Mouse (Mus musculus) neural tube, embryonic 11.5 days (tissue): ENCODE results near the gene Stra6l. TPM values are rescaled to one million over a fixed set of nuclear protein-coding genes. Genes with fewer than 3 reads are reported as not detected.

Experiments
- ATAC-seq: fragments of 200-750 bp; cut with Nextera tagmentation; 2 replicates; pipeline ENCODE4 v1.8.0; 2017; ENCODE audit warnings: moderate number of reproducible peaks, mild to moderate bottlenecking, moderate TSS enrichment, moderate library complexity; ENCODE audit not compliant: insufficient read depth, low FRiP score, low TSS enrichment
- DNase-seq: peaks from one replicate; pipeline ENCODE4 v3.0.0-alpha.2; 2015; ENCODE audit warnings: low spot score
- H3K27ac ChIP-seq: fragments of 300-500 bp; sonication (generic); 2 replicates; pipeline ENCODE4 v1.5.1; 2014; ENCODE audit warnings: low read depth, mild to moderate bottlenecking, low read length
- H3K27me3 ChIP-seq: fragments of 300-500 bp; sonication (generic); 2 replicates; pipeline ENCODE4 v1.6.1; 2014; ENCODE audit warnings: mild to moderate bottlenecking, low read length, mixed read lengths; ENCODE audit not compliant: control insufficient read depth, insufficient read depth
- H3K36me3 ChIP-seq: fragments of 300-500 bp; sonication (generic); 2 replicates; pipeline ENCODE4 v1.6.1; 2014; ENCODE audit warnings: mild to moderate bottlenecking, low read length, moderate library complexity, mixed read lengths; ENCODE audit not compliant: control insufficient read depth, insufficient read depth
- H3K4me1 ChIP-seq: fragments of 300-500 bp; sonication (generic); 2 replicates; pipeline ENCODE4 v1.6.1; 2014; ENCODE audit warnings: low read length, mixed read lengths; ENCODE audit not compliant: control insufficient read depth, insufficient read depth
- H3K4me2 ChIP-seq: fragments of 300-500 bp; sonication (generic); 2 replicates; pipeline ENCODE4 v1.6.1; 2014; ENCODE audit warnings: low read depth, mild to moderate bottlenecking, moderate library complexity
- H3K4me3 ChIP-seq: fragments of 300-500 bp; sonication (generic); 2 replicates; pipeline ENCODE4 v1.5.1; 2014; ENCODE audit warnings: low read depth, low read length
- H3K9ac ChIP-seq: fragments of 300-500 bp; sonication (generic); 2 replicates; pipeline ENCODE4 v1.6.1; 2014; ENCODE audit warnings: mild to moderate bottlenecking, low read length
- H3K9me3 ChIP-seq: fragments of 300-500 bp; sonication (generic); 2 replicates; pipeline ENCODE4 v1.6.1; 2016; ENCODE audit warnings: low read length; ENCODE audit not compliant: control insufficient read depth
- WGBS: fragments of 180-500 bp; shearing (Covaris S2); extraction: QIAGEN DNeasy Blood & Tissue Kit; methylation state at CpG from one replicate; pipeline ENCODE4 v1.1.7; 2014; 5-methylcytosine and 5-hydroxymethylcytosine counted together
- polyA plus RNA-seq: library from polyadenylated mRNA; unstranded; fragments of >200 nt; fragmentation: Nextera tagmentation; extraction: Ambion mirVana; gene quantifications from 2 replicates; pipeline ENCODE4 v1.2.1, GENCODE M21; 2014

The Stra6l gene
- polyA plus RNA-seq, 1 experiment from 2014 or later: 6.3 TPM

- ATAC-seq (peak; percentile 30), DNase-seq (peak; percentile 45)
- peak overlapping the region; percentile 73 for H3K27ac ChIP-seq
- H3K36me3 ChIP-seq: no peaks in the 10 kb centered on the region
- H3K4me1 ChIP-seq: peaks cover 7% of the 10 kb centered on the region; the same call in 1 of the 2 replicates
- H3K9ac ChIP-seq: no peak overlapping the region
- 39% methylated on average over 13 of the region's 13 CpGs for WGBS
- H3K4me2 ChIP-seq: no peak overlapping the region
- H3K27me3 ChIP-seq: peaks cover 29% of the 10 kb centered on the region
- H3K4me3 ChIP-seq: no peak overlapping the region
- no peaks in the 10 kb centered on the region for H3K9me3 ChIP-seq
Measured at GRCm38 (mm10) chr4:45829907-45830759, 18.3 kb upstream of the Stra6l start.

GRCm38 (mm10) chr4:45831996-45832395 is 16.5 kb upstream of the Stra6l start:
- DNase-seq: no peak
- H3K27ac ChIP-seq: no peak overlapping the region
- WGBS: 92% methylated on average over 7 of the region's 7 CpGs

GRCm38 (mm10) chr4:45833461-45833860 is 15.0 kb upstream of the Stra6l start:
- Histone ChIP-seq H3K36me3 (no peaks in the 10 kb centered on the region), H3K27ac (no peak overlapping the region), H3K4me3 (no peak overlapping the region), H3K9ac (no peak overlapping the region), H3K27me3 (0 out of 2 replicates have a peak, but pooled peaks cover 3% of the 10 kb centered on the region), H3K4me1 (peaks cover 7% of the 10 kb centered on the region; the same call in 1 of the 2 replicates), H3K4me2 (no peak overlapping the region), H3K9me3 (no peaks in the 10 kb centered on the region)
- DNase-seq (peak; percentile 32), ATAC-seq (no peak)
- WGBS: 47% methylated on average over 5 of the region's 5 CpGs

More at GRCm38 (mm10) chr4:45831996-45832395, 16.5 kb upstream of the Stra6l start:
- ATAC-seq: no peak
- H3K4me2 ChIP-seq: no peak overlapping the region
- H3K9me3 ChIP-seq: no peaks in the 10 kb centered on the region
- H3K4me1 ChIP-seq: peaks cover 7% of the 10 kb centered on the region; the same call in 1 of the 2 replicates
- no peak overlapping the region for H3K4me3 ChIP-seq
- peaks cover 14% of the 10 kb centered on the region for H3K27me3 ChIP-seq
- no peaks in the 10 kb centered on the region for H3K36me3 ChIP-seq
- no peak overlapping the region for H3K9ac ChIP-seq

GRCm38 (mm10) chr4:45844355-45844754 is 4.1 kb upstream of the Stra6l start:
- 60% methylated on average over 14 of the region's 14 CpGs for WGBS
- DNase-seq: peak; percentile 61
- no peaks in the 10 kb centered on the region for H3K36me3 ChIP-seq
- no peak overlapping the region for H3K4me3 ChIP-seq
- H3K27ac ChIP-seq: no peak overlapping the region
- no peak overlapping the region for H3K9ac ChIP-seq
- ATAC-seq: no peak
- no peaks in the 10 kb centered on the region for H3K27me3 ChIP-seq
- 0 out of 2 replicates have a peak, but pooled peaks cover 2% of the 10 kb centered on the region for H3K4me1 ChIP-seq
- no peak overlapping the region for H3K4me2 ChIP-seq
- no peaks in the 10 kb centered on the region for H3K9me3 ChIP-seq

GRCm38 (mm10) chr4:45846263-45846662 is 2.2 kb upstream of the Stra6l start:
- Histone ChIP-seq H3K9ac (no peak overlapping the region), H3K4me2 (no peak overlapping the region), H3K27me3 (no peaks in the 10 kb centered on the region), H3K4me1 (peaks cover 2% of the 10 kb centered on the region; the same call in 1 of the 2 replicates), H3K36me3 (no peaks in the 10 kb centered on the region), H3K27ac (no peak overlapping the region), H3K4me3 (no peak overlapping the region), H3K9me3 (no peaks in the 10 kb centered on the region)
- DNase-seq (no peak), ATAC-seq (no peak)
- WGBS: 90% methylated on average over 2 of the region's 2 CpGs

DNA sequence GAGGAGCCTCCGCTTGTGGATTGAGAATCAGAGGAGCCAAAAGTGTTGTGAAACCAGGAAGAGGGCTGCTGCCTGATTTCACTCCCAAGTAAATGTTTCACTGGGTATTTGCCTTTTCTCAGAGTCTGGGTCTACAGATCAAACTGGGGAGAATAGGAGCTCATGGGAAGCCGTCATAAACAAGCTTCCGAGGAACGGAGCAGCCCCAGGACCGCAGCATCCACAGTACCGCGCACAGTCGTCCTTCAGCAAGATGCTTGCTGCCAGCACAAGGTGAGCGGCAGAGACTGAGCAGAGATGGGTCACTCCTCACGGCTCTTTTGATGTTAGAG is 327 bp downstream of the Stra6l start:
- DNase-seq: no peak
- Histone ChIP-seq H3K27me3 (no peaks in the 10 kb centered on the region), H3K4me3 (no peak overlapping the region), H3K36me3 (no peaks in the 10 kb centered on the region), H3K4me1 (peaks cover 2% of the 10 kb centered on the region; the same call in 1 of the 2 replicates), H3K9ac (no peak overlapping the region), H3K4me2 (no peak overlapping the region), H3K9me3 (no peaks in the 10 kb centered on the region), H3K27ac (no peak overlapping the region)
- WGBS: 16% methylated on average over 10 of the region's 10 CpGs
- ATAC-seq: no peak

DNA sequence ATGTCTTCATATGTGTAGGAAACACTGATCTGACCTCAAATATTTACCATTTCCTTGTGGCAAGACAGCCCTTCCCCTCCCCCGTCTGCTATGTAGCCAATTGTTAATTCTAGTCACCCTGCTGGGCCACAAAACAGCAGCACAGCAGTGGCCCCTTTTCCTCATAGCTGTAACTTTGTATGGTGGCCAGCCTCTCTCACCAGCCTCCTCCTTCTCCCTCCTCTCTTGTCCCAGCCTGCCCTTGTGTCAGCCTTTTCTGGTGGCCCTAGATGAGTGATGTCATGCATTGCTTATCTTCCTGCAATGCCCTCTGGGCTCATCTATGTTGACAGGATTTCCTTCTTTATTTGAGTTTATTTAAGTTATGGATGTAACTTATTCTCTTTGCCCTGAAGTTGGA is 955 bp downstream of the Stra6l start:
- Histone ChIP-seq H3K27me3 (no peaks in the 10 kb centered on the region), H3K36me3 (no peaks in the 10 kb centered on the region), H3K9ac (no peak overlapping the region), H3K27ac (no peak overlapping the region), H3K9me3 (no peaks in the 10 kb centered on the region), H3K4me2 (no peak overlapping the region), H3K4me3 (no peak overlapping the region), H3K4me1 (peaks cover 2% of the 10 kb centered on the region; the same call in 1 of the 2 replicates)
- 19% methylated on average over 1 of the region's 1 CpGs for WGBS
- DNase-seq (no peak), ATAC-seq (no peak)

DNA sequence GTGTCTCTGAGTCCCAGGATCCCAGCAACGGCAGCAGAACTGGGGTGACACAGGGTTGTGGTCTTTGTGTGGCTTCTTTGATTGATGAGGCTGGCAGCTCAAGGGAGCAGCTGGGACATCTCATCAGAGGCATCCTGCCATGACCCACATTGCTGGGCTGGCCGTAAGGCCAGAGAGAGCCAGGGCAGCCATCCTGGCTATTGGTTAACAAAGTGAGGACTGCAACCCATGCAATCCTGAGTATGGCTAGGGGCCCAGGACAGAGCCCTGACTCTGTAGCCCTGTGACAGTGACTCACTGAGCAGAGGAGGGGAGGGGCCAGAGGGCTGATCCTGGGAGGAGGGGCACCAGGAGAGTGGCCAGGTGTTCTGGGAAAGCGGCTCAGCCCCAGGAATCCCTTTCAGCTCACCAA is 3.2 kb downstream of the Stra6l start:
- Histone ChIP-seq H3K9me3 (no peaks in the 10 kb centered on the region), H3K27me3 (no peaks in the 10 kb centered on the region), H3K4me2 (no peak overlapping the region), H3K4me3 (no peak overlapping the region), H3K36me3 (no peaks in the 10 kb centered on the region), H3K4me1 (peaks cover 4% of the 10 kb centered on the region; the same call in 1 of the 2 replicates), H3K9ac (no peak overlapping the region; the same call in 1 of the 2 replicates), H3K27ac (peak overlapping the region; percentile 53)
- ATAC-seq (peak; percentile 61), DNase-seq (peak; percentile 62)
- WGBS: 8% methylated on average over 3 of the region's 3 CpGs
